Mouse (Mus musculus): ENCODE measurements around the gene Trim65.
A peak's percentile ranks its signal among the peaks of the same experiment; 100 is the strongest.

The Trim65 gene

GRCm38 (mm10) chr11:116130488-116131205 lies at the start of gene Trim65:
Gene Trim65, minus strand, starts transcription at chr11:116131128.
- peak; percentile 95 for DNase-seq

GRCm38 (mm10) chr11:116178411-116179121 lies 47.6 kb upstream of the Trim65 start:
- DNase-seq: no peak

DNA sequence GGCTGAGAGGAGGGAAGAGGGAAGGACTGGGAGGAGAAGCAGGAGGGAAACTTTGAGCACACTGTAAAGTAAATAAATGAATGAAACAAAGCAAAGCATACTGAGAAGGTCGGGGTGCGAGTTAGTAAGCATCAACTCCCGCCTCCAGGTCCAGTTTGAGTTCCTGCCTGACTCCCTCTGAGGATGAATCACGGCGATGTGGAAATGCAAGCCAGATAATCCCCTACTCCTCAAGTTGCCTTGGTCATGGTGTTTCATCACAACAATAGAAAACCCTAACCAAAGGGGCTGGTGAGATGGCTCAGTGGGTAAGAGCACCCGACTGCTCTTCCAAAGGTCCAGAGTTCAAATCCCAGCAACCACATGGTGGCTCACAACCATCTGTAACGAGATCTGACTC lies 45.1 kb upstream of the Trim65 start:
- DNase-seq: no peak

GRCm38 (mm10) chr11:116174775-116175448 lies 44.0 kb upstream of the Trim65 start:
- peak; percentile 71 for DNase-seq

GRCm38 (mm10) chr11:116171959-116172358 lies 41.0 kb upstream of the Trim65 start:
- no peak for DNase-seq

- DNase-seq: no peak
Observed at GRCm38 (mm10) chr11:116170003-116170800, 39.3 kb upstream of the Trim65 start.

DNA sequence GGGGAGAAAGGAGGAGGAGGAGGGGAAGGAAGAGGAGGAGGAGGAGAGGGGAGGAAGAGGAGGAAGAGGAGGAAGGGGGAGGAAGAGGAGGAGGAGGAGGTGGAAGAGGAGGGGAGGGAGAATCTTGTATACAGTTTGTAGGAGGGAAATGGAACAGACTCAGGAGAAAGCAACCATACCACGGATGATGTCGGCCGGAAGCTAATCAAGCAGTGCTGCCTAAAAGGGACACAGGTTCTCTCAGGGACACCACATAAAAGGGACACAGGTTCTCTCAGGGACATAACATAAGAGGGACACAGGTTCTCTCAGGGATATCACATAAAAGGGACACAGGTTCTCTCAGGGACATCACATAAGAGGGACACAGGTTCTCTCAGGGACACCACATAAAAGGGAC lies 38.3 kb upstream of the Trim65 start:
- DNase-seq: no peak

GRCm38 (mm10) chr11:116167884-116168439 lies 37.0 kb upstream of the Trim65 start, which contains the start of gene Fbf1:
Gene Fbf1, minus strand, starts transcription at chr11:116168166.
- peak; percentile 96 for DNase-seq

DNA sequence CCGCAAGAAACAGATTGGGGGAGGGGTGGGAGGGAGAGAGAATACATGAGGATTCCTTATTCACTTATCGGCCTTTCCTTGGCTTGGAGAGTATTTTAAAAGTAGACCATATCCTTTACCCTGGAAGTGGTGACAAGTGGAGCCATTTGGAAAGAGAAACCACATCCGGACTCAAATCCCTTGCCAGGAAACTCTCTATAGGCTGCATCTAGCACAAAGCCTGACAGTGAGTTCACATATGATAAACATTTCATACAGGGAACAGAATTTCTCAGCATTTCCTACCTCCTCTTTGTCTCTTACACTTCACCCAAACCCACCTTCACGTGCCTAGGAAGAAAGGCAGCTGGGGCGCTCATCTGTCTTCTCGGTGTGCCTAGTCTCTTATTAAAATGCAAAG lies 36.3 kb upstream of the Trim65 start:
- DNase-seq: no peak

DNA sequence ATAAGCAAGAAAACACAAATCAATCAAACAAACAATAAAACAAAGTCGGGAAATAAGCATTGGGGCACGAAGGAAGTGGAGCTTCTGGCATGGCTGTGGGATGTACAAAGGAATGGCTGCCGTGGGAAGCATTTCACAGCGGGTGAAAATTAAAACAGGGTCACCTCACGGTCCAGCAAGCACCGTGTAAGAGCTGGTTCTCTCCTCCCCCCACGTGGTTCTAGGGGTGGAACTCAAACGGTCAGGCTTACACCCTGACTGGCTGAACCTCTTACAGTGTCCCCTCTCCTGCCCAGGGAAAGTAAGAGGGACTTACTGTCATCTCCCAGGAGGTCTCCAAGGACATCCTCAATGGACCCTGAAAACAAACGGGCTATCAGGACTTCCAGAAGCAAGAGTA lies 32.1 kb upstream of the Trim65 start:
- peak; percentile 53 for DNase-seq

- DNase-seq: no peak
Observed at GRCm38 (mm10) chr11:116162146-116162545, 31.2 kb upstream of the Trim65 start.

DNA sequence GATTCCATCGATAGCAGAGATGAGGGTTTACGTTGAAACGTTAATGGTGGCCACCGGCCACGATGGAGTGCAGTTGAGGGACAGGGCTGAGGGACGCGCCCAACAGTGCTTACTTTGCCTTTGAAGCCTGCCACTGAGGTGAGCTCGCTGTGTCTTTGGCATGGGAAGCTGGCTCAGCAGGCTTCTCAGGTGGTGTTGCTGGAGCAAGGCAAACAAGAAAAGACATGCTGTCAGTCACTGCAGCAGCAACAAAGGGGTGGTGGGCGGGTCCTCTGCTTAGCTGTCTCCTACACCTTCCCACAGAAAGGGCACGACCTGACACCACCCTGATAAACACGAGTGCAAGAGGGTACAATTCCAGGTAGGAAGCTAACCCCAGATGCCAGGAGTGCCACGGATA lies 30.4 kb upstream of the Trim65 start:
- DNase-seq: no peak

DNA sequence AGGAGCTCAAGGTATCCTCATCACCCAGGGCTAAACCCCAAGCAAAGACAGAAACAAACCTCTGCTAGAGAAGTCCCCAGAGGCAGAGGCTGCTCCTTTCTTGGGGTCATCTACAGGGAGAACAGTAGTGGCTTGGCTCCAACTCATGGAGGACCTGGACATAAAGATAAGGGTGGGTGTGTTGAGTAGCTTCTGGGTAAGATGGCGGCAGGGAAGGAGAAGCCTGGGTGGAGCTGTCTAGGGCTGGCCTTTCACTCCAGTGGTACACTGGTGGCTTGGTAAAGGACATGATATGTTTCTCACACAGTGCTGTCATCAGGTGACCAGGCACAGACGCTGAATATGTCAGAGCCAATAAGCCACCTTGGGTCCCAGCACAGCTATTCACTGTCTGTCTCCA lies 20.0 kb upstream of the Trim65 start:
- no peak for DNase-seq

DNA sequence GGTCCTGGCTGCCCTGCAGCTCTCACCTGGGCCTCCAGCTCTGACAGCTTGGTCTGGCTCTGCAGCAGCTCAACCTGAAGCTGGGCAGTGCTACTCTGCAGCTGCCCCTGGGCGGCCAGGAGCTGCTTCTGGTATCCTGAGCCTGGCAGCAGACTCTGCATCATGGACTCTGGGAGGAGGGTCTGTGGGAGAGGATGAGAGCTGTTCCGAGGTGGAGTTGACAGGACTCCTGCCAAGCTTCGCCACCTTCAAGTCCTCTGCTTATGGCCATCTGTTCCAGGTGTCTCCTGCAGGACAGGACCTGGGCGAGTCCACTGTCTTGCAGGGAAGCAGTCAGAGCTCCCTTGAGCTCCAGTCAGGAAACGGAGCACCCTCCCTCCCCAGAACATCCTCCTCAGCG lies 18.4 kb upstream of the Trim65 start:
- DNase-seq: no peak

- DNase-seq: no peak
Observed at GRCm38 (mm10) chr11:116148761-116149221, 17.9 kb upstream of the Trim65 start.

GRCm38 (mm10) chr11:116146294-116146985 lies 15.5 kb upstream of the Trim65 start:
- DNase-seq: peak; percentile 68

DNA sequence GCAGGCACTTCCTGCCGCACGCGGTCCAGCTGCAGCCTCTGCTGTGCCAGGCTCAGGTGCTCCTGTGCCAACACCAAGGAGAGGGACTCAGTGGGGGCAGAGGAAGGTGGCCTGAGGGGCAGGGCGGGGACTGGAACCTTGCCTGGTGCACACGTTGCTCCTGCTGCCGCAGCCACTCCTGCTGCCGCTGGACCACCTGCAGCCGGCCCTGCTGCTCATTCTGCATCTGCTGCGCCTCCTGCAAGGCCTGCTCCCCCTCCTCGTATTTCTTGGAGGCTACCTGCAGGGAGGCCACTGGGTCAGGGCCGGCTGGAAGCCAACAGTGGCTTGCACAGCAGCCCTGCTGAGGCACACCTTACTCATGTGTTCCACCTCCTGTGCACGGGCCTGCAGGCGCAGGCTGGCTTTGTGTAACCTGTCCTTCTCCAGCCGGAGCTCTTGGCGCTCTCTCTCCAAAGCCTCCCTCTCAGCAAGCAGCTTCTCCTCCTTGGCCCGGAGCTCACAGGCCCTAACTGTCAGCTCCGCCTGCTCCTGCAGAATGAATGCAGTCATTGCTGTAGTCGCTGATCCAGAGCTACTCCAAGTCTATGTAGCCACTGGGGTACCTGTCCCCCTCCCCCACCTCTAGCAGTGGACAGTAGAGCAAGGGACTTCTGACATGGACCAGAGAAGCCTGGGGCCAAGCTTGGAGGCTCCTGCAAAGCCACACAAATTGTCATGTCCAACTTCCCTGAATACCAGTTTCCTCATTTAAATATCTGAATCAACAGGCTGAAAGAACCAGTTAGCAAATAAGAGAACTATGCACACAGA lies 14.8 kb upstream of the Trim65 start:
- DNase-seq: peak; percentile 36

DNA sequence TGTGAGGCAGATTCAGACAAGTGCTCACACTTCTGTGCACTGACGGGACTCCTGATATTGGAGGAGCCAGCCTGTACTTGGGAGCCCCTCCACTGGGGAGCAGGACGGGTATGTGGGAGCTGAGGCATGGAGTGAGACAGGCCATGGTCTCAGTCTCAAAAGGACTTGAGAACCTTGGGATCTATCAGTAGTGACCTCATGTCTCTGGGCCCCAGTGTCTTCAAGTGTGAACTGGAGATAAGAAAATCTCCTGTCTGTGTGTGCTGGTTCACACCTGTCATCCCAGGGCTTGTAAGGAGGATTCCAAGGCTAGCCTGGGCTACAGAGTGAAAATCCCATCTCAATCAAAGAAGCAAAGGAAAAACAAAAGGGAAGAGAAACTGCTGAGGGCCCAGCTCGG lies 12.5 kb upstream of the Trim65 start:
- DNase-seq: no peak

- DNase-seq: no peak
Observed at GRCm38 (mm10) chr11:116142211-116142991, 11.5 kb upstream of the Trim65 start.

Data from kidney, postnatal 10 days (tissue).